Mouse (Mus musculus) kidney, postnatal 0 days (tissue): ENCODE measurements at regions not wholly inside any gene's neighbourhood (a gene's known extent, or its start where the extent isn't known, plus 50 kb on each side); places are given as distances from the start of the nearest gene placed in this dataset.

ENCODE experiments used
- ATAC-seq: fragments of 200-750 bp; cut with Nextera tagmentation; replicated peaks from 2 replicates; pipeline ENCODE4 v1.8.0; 2017; ENCODE audit warnings: low read depth, moderate number of reproducible peaks, moderate TSS enrichment, moderate library complexity; ENCODE audit not compliant: low FRiP score
- DNase-seq: peaks from one replicate; pipeline ENCODE4 v3.0.0-alpha.2; 2016; ENCODE audit warnings: low spot score
- H3K27ac ChIP-seq: fragments of 300-500 bp; sonication (generic); 2 replicates; pipeline ENCODE4 v1.5.1; 2014; ENCODE audit warnings: mild to moderate bottlenecking
- H3K27me3 ChIP-seq: fragments of 300-500 bp; sonication (generic); 2 replicates; pipeline ENCODE4 v1.6.1; 2014; ENCODE audit warnings: low read length, mixed read lengths; ENCODE audit not compliant: insufficient read depth
- H3K36me3 ChIP-seq: fragments of 300-500 bp; sonication (generic); 2 replicates; pipeline ENCODE4 v1.6.1; 2014; ENCODE audit warnings: low read length, mixed read lengths; ENCODE audit not compliant: insufficient read depth
- H3K4me1 ChIP-seq: fragments of 300-500 bp; sonication (generic); replicated peaks from 2 replicates; pipeline ENCODE4 v1.6.1; 2014; ENCODE audit warnings: antibody characterized with exemption, low read length, mixed read lengths; ENCODE audit not compliant: insufficient read depth
- H3K4me2 ChIP-seq: fragments of 300-500 bp; sonication (generic); 2 replicates; pipeline ENCODE4 v1.6.1; 2014; ENCODE audit warnings: mild to moderate bottlenecking, low read length, moderate library complexity, mixed read lengths
- H3K4me3 ChIP-seq: fragments of 300-500 bp; sonication (generic); replicated peaks from 2 replicates; pipeline ENCODE4 v1.5.1; 2014; ENCODE audit warnings: low read depth, low read length
- H3K9ac ChIP-seq: fragments of 300-500 bp; sonication (generic); 2 replicates; pipeline ENCODE4 v1.6.1; 2014; ENCODE audit warnings: low read depth, low read length
- H3K9me3 ChIP-seq: fragments of 300-500 bp; sonication (generic); replicated peaks from 2 replicates; pipeline ENCODE4 v1.6.1; 2016; ENCODE audit warnings: low read length, inconsistent platforms, mixed read lengths
- CTCF ChIP-seq: IDR thresholded peaks from 2 replicates; pipeline ENCODE4 v1.5.1; 2016; ENCODE audit warnings: antibody characterized with exemption, low read depth, mild to moderate bottlenecking, moderate library complexity
- WGBS: fragments of 180-500 bp; shearing (Covaris S2); extraction: QIAGEN DNeasy Blood & Tissue Kit; methylation state at CpG from one replicate; pipeline ENCODE4 v1.1.7; 2014; 5-methylcytosine and 5-hydroxymethylcytosine counted together

GRCm38 (mm10) chr15:61142851-61143250 is 220.0 kb upstream of the A1bg start:
- H3K27ac ChIP-seq: no peak overlapping the region
- no peak for ATAC-seq
- H3K4me1 ChIP-seq: no peaks in the 10 kb centered on the region
- WGBS: 78% methylated on average over 3 of the region's 3 CpGs
- H3K4me3 ChIP-seq: no peak overlapping the region
- no peaks in the 10 kb centered on the region for H3K36me3 ChIP-seq
- H3K27me3 ChIP-seq: no peaks in the 10 kb centered on the region
- no peak overlapping the region for H3K4me2 ChIP-seq
- H3K9ac ChIP-seq: no peak overlapping the region
- H3K9me3 ChIP-seq: no peaks in the 10 kb centered on the region
- TF ChIP-seq CTCF: no peak
- DNase-seq: no peak

- no peak for DNase-seq
- Histone ChIP-seq H3K4me1 (no peaks in the 10 kb centered on the region), H3K27ac (no peak overlapping the region), H3K27me3 (no peaks in the 10 kb centered on the region), H3K4me2 (no peak overlapping the region), H3K36me3 (no peaks in the 10 kb centered on the region), H3K9me3 (no peaks in the 10 kb centered on the region), H3K4me3 (no peak overlapping the region), H3K9ac (no peak overlapping the region)
- TF ChIP-seq CTCF: no peak
- whole genome bisulfite sequencing: 76% methylated on average over 5 of the region's 5 CpGs
- ATAC-seq: no peak
Measured at GRCm38 (mm10) chr15:61139151-61139550, 216.3 kb upstream of the A1bg start.

- H3K9ac ChIP-seq: no peak overlapping the region
- H3K27ac ChIP-seq: no peak overlapping the region
- H3K4me1 ChIP-seq: no peaks in the 10 kb centered on the region
- DNase-seq (no peak), ATAC-seq (no peak)
- H3K4me3 ChIP-seq: no peak overlapping the region
- no peaks in the 10 kb centered on the region for H3K27me3 ChIP-seq
- H3K4me2 ChIP-seq: no peak overlapping the region
- no peaks in the 10 kb centered on the region for H3K36me3 ChIP-seq
- 80% methylated on average over 2 of the region's 2 CpGs for WGBS
- TF ChIP-seq CTCF: no peak
- no peaks in the 10 kb centered on the region for H3K9me3 ChIP-seq
Measured at GRCm38 (mm10) chr15:61136781-61137180, 214.0 kb upstream of the A1bg start.

GRCm38 (mm10) chr15:61133316-61133715 is 210.5 kb upstream of the A1bg start:
- DNase-seq: no peak
- no peak for ATAC-seq
- no peak overlapping the region for H3K27ac ChIP-seq
- no peaks in the 10 kb centered on the region for H3K36me3 ChIP-seq
- no peaks in the 10 kb centered on the region for H3K9me3 ChIP-seq
- no peak for TF ChIP-seq CTCF
- WGBS: 63% methylated on average over 1 of the region's 1 CpGs
- no peaks in the 10 kb centered on the region for H3K27me3 ChIP-seq
- no peak overlapping the region for H3K4me3 ChIP-seq
- no peaks in the 10 kb centered on the region for H3K4me1 ChIP-seq
- no peak overlapping the region for H3K4me2 ChIP-seq
- H3K9ac ChIP-seq: no peak overlapping the region

GRCm38 (mm10) chr15:61127971-61128370 is 205.2 kb upstream of the A1bg start:
- Histone ChIP-seq H3K27me3 (no peaks in the 10 kb centered on the region), H3K9me3 (no peaks in the 10 kb centered on the region), H3K4me1 (no peaks in the 10 kb centered on the region), H3K36me3 (no peaks in the 10 kb centered on the region), H3K27ac (no peak overlapping the region), H3K9ac (no peak overlapping the region), H3K4me2 (no peak overlapping the region), H3K4me3 (no peak overlapping the region)
- 34% methylated on average over 2 of the region's 2 CpGs for WGBS
- ATAC-seq (no peak), DNase-seq (peak; percentile 32)
- TF ChIP-seq CTCF: no peak

- Histone ChIP-seq H3K27me3 (no peaks in the 10 kb centered on the region), H3K27ac (no peak overlapping the region), H3K4me2 (no peak overlapping the region), H3K36me3 (no peaks in the 10 kb centered on the region), H3K4me3 (no peak overlapping the region), H3K4me1 (no peaks in the 10 kb centered on the region), H3K9me3 (no peaks in the 10 kb centered on the region), H3K9ac (no peak overlapping the region)
- TF ChIP-seq CTCF: no peak
- DNase-seq (no peak), ATAC-seq (no peak)
Measured at GRCm38 (mm10) chr15:61127130-61127529, 204.3 kb upstream of the A1bg start.

GRCm38 (mm10) chr15:61116912-61117311 is 194.1 kb upstream of the A1bg start:
- ATAC-seq: no peak

More at GRCm38 (mm10) chr15:61116912-61117311, 194.1 kb upstream of the A1bg start:
- Histone ChIP-seq H3K9me3 (no peaks in the 10 kb centered on the region), H3K27me3 (no peaks in the 10 kb centered on the region), H3K27ac (no peak overlapping the region), H3K36me3 (no peaks in the 10 kb centered on the region), H3K4me3 (no peak overlapping the region), H3K9ac (no peak overlapping the region), H3K4me2 (no peak overlapping the region), H3K4me1 (no peaks in the 10 kb centered on the region)
- no peak for DNase-seq
- WGBS: 18% methylated on average over 1 of the region's 1 CpGs
- no peak for TF ChIP-seq CTCF
